Mouse (Mus musculus): ENCODE results near the gene Prtn3.

GRCm38 (mm10) chr10:79865189-79865601 lies 9.1 kb upstream of the Prtn3 start:
- no peak for TF ChIP-seq CTCF (IDR thresholded peaks at IDR 0.05; ENCODE audit: borderline replicate concordance, extremely low read depth, insufficient read depth, insufficient read length)
- no peak for TF ChIP-seq POLR2A (IDR thresholded peaks at IDR 0.05; ENCODE audit: borderline replicate concordance, extremely low read depth, insufficient read depth, insufficient read length, poor library complexity, severe bottlenecking)

All from brain, embryonic 14.5 days (tissue).